Mouse (Mus musculus): ENCODE measurements around the gene Cyp1a2. TPM values are rescaled to one million over a fixed set of nuclear protein-coding genes. Genes with fewer than 3 reads are reported as not detected.

The Cyp1a2 gene
- polyA plus RNA-seq, 1 experiment from 2014 or later = not detected

DNA sequence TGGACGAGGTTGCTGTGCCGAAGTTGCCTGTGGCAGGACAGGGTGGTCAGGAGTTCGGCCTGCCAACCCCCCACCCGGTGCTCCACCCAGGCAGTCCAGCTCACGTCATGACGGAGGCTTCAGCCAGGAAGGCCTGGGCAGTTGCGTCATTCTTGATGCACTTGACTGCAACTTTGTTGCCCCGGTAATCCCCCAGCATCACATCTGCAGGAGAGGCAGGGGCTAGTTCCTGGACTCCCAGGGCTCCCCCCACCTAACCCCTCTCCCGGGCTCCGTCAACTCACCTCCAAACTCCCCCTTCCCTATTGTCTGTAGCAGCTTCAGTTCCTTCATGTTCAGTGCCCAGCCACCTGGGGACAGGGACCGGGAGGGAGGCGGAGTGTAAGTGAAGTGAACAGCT lies 54.8 kb downstream of the Cyp1a2 start:
- no peak overlapping the region for H3K27ac ChIP-seq
- H3K4me3 ChIP-seq (replicated peaks) = no peak overlapping the region
- H3K4me1 ChIP-seq (replicated peaks) = peaks cover 9% of the 10 kb centered on the region
- no peak overlapping the region for H3K9ac ChIP-seq (replicated peaks)
- 96% methylated on average over 12 of the region's 12 CpGs for WGBS
- no peaks in the 10 kb centered on the region for H3K9me3 ChIP-seq
- no peak overlapping the region for H3K4me2 ChIP-seq (replicated peaks)
- no peaks in the 10 kb centered on the region for H3K27me3 ChIP-seq
- no peak for ATAC-seq
- H3K36me3 ChIP-seq = peaks cover 87% of the 10 kb centered on the region

DNA sequence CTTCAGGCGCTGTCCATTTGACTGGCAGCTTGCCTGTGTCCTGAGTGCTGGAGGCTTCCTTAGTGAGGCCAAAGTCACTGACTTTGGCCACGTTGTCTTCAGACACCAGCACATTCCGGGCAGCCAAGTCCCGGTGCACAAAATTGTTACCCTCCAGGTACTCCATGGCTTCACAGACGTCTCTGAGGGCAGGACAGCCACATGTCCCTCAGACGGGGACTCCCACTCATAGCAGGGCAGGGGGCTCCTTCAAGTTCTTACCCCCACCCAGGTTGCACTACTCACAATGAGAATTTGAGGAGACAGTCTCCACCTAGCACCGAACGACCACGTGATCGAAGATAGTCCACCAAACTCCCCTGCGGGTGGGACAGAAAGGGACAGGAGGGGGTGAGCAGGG lies 55.6 kb downstream of the Cyp1a2 start:
- H3K27me3 ChIP-seq = no peaks in the 10 kb centered on the region
- ATAC-seq = no peak
- no peak overlapping the region for H3K4me2 ChIP-seq (replicated peaks)
- peaks cover 86% of the 10 kb centered on the region for H3K36me3 ChIP-seq
- no peak overlapping the region for H3K4me3 ChIP-seq (replicated peaks)
- 90% methylated on average over 11 of the region's 11 CpGs for WGBS
- H3K27ac ChIP-seq = no peak overlapping the region
- H3K4me1 ChIP-seq (replicated peaks) = 0 out of 2 replicates have a peak, but pooled peaks cover 4% of the 10 kb centered on the region
- H3K9ac ChIP-seq (replicated peaks) = no peak overlapping the region
- no peaks in the 10 kb centered on the region for H3K9me3 ChIP-seq

DNA sequence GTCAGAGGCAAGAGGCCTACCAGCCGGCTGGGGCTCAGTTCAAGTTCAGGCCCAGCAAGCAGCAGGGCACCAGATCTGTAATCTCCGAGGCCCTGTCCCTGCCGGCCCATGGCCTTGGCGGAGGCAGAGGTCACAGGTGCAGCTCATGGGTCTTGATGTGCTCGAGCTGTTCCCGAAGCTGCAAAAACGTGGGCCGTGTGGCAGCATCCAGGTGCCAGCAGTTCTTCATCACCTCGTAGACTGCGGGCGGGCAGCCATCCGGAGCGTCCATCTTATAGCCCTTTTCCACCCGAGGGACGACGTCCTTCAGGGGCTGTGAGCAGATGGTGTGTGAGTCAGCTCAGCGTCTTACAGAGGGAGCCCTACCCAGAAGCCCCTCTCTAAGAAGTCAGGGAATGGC lies 56.3 kb downstream of the Cyp1a2 start:
- no peak for ATAC-seq

More for the DNA sequence above, 56.3 kb downstream of the Cyp1a2 start:
- Histone ChIP-seq H3K27ac (no peak overlapping the region), H3K4me2 (replicated peaks) (no peak overlapping the region), H3K4me3 (replicated peaks) (no peak overlapping the region), H3K27me3 (no peaks in the 10 kb centered on the region), H3K36me3 (peaks cover 80% of the 10 kb centered on the region), H3K9ac (replicated peaks) (no peak overlapping the region), H3K9me3 (no peaks in the 10 kb centered on the region), H3K4me1 (replicated peaks) (0 out of 2 replicates have a peak, but pooled peaks cover 4% of the 10 kb centered on the region)
- 91% methylated on average over 17 of the region's 17 CpGs for WGBS

Other genes starting within 250 kb of the Cyp1a2 start
- 26.2 and 28.4 TPM in 2 replicates for gene Ppcdc, start 243.6 kb downstream of the Cyp1a2 start, polyA plus RNA-seq (2015; fragmentation: Nextera tagmentation; extraction: Ambion mirVana)
- 90.9 and 91.6 TPM in 2 replicates for gene Scamp5, start 215.6 kb downstream of the Cyp1a2 start, polyA plus RNA-seq (2015; fragmentation: Nextera tagmentation; extraction: Ambion mirVana)
- gene Rpp25, start 179.7 kb downstream of the Cyp1a2 start, polyA plus RNA-seq (2015; fragmentation: Nextera tagmentation; extraction: Ambion mirVana) = 19.5 and 27.6 TPM in 2 replicates
- 809 and 819 TPM in 2 replicates for gene Cox5a, start 162.4 kb downstream of the Cyp1a2 start, polyA plus RNA-seq (2015; fragmentation: Nextera tagmentation; extraction: Ambion mirVana)
- gene Fam219b, start 146.2 kb downstream of the Cyp1a2 start, polyA plus RNA-seq (2015; fragmentation: Nextera tagmentation; extraction: Ambion mirVana) = 23.2 and 24.2 TPM in 2 replicates
- 72.2 and 79.2 TPM in 2 replicates for gene Mpi, start 130.9 kb downstream of the Cyp1a2 start, polyA plus RNA-seq (2015; fragmentation: Nextera tagmentation; extraction: Ambion mirVana)
- gene Scamp2, start 122.8 kb downstream of the Cyp1a2 start, polyA plus RNA-seq (2015; fragmentation: Nextera tagmentation; extraction: Ambion mirVana) = 54.2 and 57.5 TPM in 2 replicates
- gene Ulk3, start 94.3 kb downstream of the Cyp1a2 start, polyA plus RNA-seq (2015; fragmentation: Nextera tagmentation; extraction: Ambion mirVana) = 23.5 and 25.1 TPM in 2 replicates
- 2.2 and 3.3 TPM in 2 replicates for gene Cplx3, start 77.4 kb downstream of the Cyp1a2 start, polyA plus RNA-seq (2015; fragmentation: Nextera tagmentation; extraction: Ambion mirVana)
- gene Lman1l, start 62.9 kb downstream of the Cyp1a2 start, polyA plus RNA-seq (2015; fragmentation: Nextera tagmentation; extraction: Ambion mirVana) = not detected in 2 replicates
- 35.9 and 41.9 TPM in 2 replicates for gene Csk, start 30.1 kb downstream of the Cyp1a2 start, polyA plus RNA-seq (2015; fragmentation: Nextera tagmentation; extraction: Ambion mirVana)
- not detected in 2 replicates for gene Cyp1a1, start 4.2 kb upstream of the Cyp1a2 start, polyA plus RNA-seq (2015; fragmentation: Nextera tagmentation; extraction: Ambion mirVana)
- 38.1 and 40.1 TPM in 2 replicates for gene Edc3, start 24.8 kb upstream of the Cyp1a2 start, polyA plus RNA-seq (2015; fragmentation: Nextera tagmentation; extraction: Ambion mirVana)
- 80.0 and 84.9 TPM in 2 replicates for gene Clk3, start 82.2 kb upstream of the Cyp1a2 start, polyA plus RNA-seq (2015; fragmentation: Nextera tagmentation; extraction: Ambion mirVana)
- 15.1 and 18.0 TPM in 2 replicates for gene Arid3b, start 153.1 kb upstream of the Cyp1a2 start, polyA plus RNA-seq (2015; fragmentation: Nextera tagmentation; extraction: Ambion mirVana)
- gene Ubl7, start 227.3 kb upstream of the Cyp1a2 start, polyA plus RNA-seq (2015; fragmentation: Nextera tagmentation; extraction: Ambion mirVana) = 169 and 170 TPM in 2 replicates

All from midbrain, embryonic 13.5 days (tissue).